Mouse (Mus musculus): Measurements from ENCODE around the gene Tor3a.

GRCm38 (mm10) chr1:156635148-156635547, 39.0 kb downstream of the Tor3a start:
- TF ChIP-seq CTCF (IDR thresholded peaks at IDR 0.05; ENCODE audit: extremely low read depth, insufficient read length, insufficient replicate concordance, low read depth, low read length) (no peak), POLR2A (IDR thresholded peaks at IDR 0.05; ENCODE audit: low read depth, low read length) (no peak)

All from small intestine, adult 2 months (tissue).